Mouse (Mus musculus) monocyte, adult 5-6 weeks (primary cell): ENCODE results near the gene Olfr855. TPM values are rescaled to one million over a fixed set of nuclear protein-coding genes. Genes with fewer than 3 reads are reported as not detected.

Experiments used
- ATAC-seq: fragments of 153-309, 156-312 bp; replicated peaks from 2 replicates; pipeline ENCODE4 v1.8.0; 2017; ENCODE audit warnings: mild to moderate bottlenecking; ENCODE audit not compliant: low TSS enrichment, insufficient number of reproducible peaks, severe bottlenecking, poor library complexity, low FRiP score
- total RNA-seq: library from RNA; stranded (forward); fragments of 200-1000, 200-491, 200-594 nt; gene quantifications from 3 replicates; pipeline ENCODE4 v1.2.3, GENCODE M21; 2017

The Olfr855 gene
- total RNA-seq: not detected in 3 replicates

GRCm38 (mm10) chr9:19582317-19582716 lies at the start of gene Olfr855:
TSS of gene Olfr855 (plus strand) at chr9:19582617.
- ATAC-seq: no peak

GRCm38 (mm10) chr9:19540976-19541375 lies 41.4 kb upstream of the Olfr855 start, which contains the start of gene Olfr853:
TSS of gene Olfr853 (minus strand) at chr9:19541076.
- ATAC-seq: no peak

GRCm38 (mm10) chr9:19567282-19567681 lies 15.1 kb upstream of the Olfr855 start, which contains the start of gene Olfr854:
TSS of gene Olfr854 (minus strand) at chr9:19567382.
- ATAC-seq: no peak

- no peak for ATAC-seq
Observed at GRCm38 (mm10) chr9:19621297-19621696, 38.9 kb downstream of the Olfr855 start.

GRCm38 (mm10) chr9:19621843-19622822 lies 39.7 kb downstream of the Olfr855 start, which contains the start of gene Zfp317:
TSS of gene Zfp317 (plus strand) at chr9:19622102.
- peak; percentile 98 for ATAC-seq

- no peak for ATAC-seq
Observed at GRCm38 (mm10) chr9:19629574-19629973, 47.2 kb downstream of the Olfr855 start.

Other genes with a start within 250 kb of the Olfr855 start
- gene Olfr845, start 246.2 kb upstream of the Olfr855 start, total RNA-seq: not detected in 3 replicates
- not detected in 3 replicates for gene Olfr846, start 218.6 kb upstream of the Olfr855 start, total RNA-seq
- not detected in 3 replicates for gene Olfr847, start 203.9 kb upstream of the Olfr855 start, total RNA-seq
- not detected in 3 replicates for gene Olfr849, start 142.4 kb upstream of the Olfr855 start, total RNA-seq
- not detected in 3 replicates for gene Olfr850, start 104.4 kb upstream of the Olfr855 start, total RNA-seq
- gene Olfr851, start 89.3 kb upstream of the Olfr855 start, total RNA-seq: not detected in 3 replicates
- gene Olfr853, start 41.5 kb upstream of the Olfr855 start, total RNA-seq: not detected in 3 replicates
- not detected in 3 replicates for gene Olfr854, start 15.2 kb upstream of the Olfr855 start, total RNA-seq
- gene Zfp317, start 39.5 kb downstream of the Olfr855 start, total RNA-seq: 29.2 to 32.8 TPM (median 31.3 TPM) in 3 replicates
- not detected in 3 replicates for gene Olfr857, start 126.8 kb downstream of the Olfr855 start, total RNA-seq
- gene Olfr58, start 197.7 kb downstream of the Olfr855 start, total RNA-seq: not detected in 3 replicates
- gene Olfr859, start 222.3 kb downstream of the Olfr855 start, total RNA-seq: not detected in 3 replicates